Mouse (Mus musculus): ENCODE data around the gene 5430427O19Rik. TPM values are rescaled to one million over a fixed set of nuclear protein-coding genes. Genes with fewer than 3 reads are reported as not detected.

Gene 5430427O19Rik
- polyA plus RNA-seq, 1 experiment from 2014 or later = 0.09 TPM

Other genes starting within 250 kb of the 5430427O19Rik start
- gene Gk, start 93.5 kb upstream of the 5430427O19Rik start, polyA plus RNA-seq (2015; fragmentation: Nextera tagmentation; extraction: Ambion mirVana) = 9.1 and 9.5 TPM in 2 replicates
- not detected in 2 replicates for gene Samt3, start 173.8 kb downstream of the 5430427O19Rik start, polyA plus RNA-seq (2015; fragmentation: Nextera tagmentation; extraction: Ambion mirVana)

Measured in forebrain, embryonic 16.5 days (tissue).